Mouse (Mus musculus) yolk sac, embryonic 10.5 days (tissue): Measurements from ENCODE around the gene Spag9.

ENCODE experiments used
- DNase-seq: peaks from one replicate; pipeline ENCODE4 v3.0.0-alpha.2; 2017; ENCODE audit warnings: low spot score

The Spag9 gene

GRCm38 (mm10) chr11:94130118-94131095 lies 134.5 kb downstream of the Spag9 start:
- no peak for DNase-seq

GRCm38 (mm10) chr11:94133344-94133955 lies 137.6 kb downstream of the Spag9 start:
- peak; percentile 91 for DNase-seq

DNA sequence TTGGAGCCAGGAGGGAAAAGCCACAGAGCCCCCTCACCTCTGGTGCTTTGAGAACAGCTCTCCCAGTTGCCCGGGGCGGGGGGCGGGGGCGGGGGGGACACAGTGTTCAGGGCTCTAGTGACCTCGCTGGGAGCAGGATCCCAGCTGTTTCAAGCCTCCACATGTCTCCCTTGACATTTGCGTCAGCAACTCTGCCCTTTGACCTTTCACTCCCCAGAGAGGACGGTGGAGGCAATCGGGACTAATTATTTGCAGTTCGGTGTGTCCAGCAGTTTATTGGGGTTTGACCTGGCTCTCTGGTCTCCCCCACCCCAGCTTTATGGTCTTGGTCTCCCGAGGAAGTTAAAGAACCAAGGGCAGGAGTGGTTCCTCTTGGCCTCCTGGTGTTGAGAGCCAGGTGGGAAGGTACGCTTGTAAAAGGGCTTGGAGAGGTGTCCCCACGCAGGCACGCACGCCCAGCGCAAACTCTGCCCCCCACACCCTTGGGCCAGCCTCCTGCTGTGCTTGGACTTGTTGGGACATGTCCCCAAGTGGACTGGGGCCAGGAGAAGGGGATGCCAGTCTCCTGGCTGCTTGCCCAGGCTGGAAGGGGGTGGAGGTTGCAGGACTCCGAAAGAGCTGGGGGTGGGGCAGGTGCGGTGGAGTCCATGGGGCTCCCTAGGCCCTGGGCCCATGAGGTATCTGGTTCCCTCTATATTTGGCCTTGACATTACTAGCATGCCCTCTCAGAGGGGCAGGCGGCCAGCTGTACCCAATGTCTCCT lies 138.4 kb downstream of the Spag9 start:
- DNase-seq, result peak; percentile 84

DNA sequence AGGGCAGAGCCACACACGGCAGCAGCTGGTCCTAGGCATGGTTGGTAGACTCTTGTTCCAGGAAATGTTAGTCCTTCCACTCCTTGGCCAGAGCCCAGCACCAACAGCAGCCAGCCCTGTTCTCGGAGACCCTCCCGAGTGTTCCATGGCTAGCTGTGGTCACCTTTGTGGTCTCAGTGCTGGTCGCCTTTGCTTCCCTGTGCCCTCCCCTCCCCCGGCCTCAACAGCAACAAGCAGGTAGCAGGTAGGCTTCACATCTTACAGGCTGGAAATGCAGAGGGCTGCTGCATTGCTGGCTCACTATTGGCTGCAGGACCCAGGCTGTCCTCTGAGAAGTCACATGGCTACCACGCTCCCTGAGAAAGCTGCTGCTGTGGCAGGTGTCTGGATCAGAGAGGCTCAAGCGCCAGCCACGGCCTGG lies 139.7 kb downstream of the Spag9 start:
- peak; percentile 57 for DNase-seq

DNA sequence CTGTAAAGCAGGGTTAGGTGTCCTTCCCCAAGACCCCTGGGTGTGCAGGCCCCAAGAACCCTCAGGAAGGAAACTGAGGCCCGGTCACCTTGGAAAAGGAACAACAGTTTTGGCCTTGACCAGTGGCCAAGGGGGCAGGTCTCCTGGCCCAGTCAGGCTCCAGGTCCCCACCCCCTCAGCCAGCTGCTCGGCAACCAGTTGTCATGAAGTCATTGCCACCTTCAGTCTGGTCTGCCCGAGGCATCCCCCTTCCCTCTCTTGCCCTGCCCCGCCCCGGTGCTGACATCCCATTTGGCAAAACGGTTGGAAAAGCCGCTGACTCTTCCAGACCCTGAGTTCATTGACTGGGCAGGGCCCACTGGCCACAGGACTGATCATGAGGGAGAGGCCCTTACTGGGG lies 140.8 kb downstream of the Spag9 start:
- DNase-seq, result no peak

DNA sequence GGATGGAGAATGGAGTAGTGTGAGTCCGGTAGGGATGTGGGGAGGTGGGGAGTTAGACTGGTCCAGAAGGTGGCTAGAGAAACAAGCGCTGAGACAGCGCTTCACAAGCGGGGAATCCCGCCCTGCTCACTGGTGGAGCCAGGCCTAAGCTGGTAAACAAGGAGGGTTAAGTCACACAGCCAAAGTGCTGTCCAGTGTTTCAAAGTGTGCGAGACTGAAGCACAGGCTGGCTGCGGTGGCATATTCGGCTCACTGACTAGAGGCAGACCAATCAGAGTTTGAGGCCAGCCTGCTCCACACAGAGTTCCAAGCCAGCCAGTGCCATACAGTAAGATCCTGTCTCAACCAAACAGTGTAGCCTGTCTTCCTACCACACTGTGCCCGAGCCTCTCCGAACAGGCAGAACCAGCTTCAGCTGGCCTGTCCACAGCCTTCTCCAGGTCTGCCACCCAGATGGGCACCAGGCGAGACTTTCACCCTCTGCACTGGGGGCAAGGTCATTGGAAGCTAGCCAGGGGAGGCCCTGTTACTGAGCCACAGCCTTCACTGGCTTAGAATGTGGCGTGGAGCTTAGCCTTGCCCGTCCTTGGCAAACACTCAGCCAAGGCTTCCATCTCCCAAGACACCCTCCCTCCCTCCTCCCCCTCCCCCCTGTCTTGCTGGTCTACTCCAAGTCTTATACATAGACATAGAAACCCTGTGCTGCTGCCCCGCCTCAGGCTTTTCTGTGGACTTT lies 141.6 kb downstream of the Spag9 start:
- DNase-seq, result no peak

DNA sequence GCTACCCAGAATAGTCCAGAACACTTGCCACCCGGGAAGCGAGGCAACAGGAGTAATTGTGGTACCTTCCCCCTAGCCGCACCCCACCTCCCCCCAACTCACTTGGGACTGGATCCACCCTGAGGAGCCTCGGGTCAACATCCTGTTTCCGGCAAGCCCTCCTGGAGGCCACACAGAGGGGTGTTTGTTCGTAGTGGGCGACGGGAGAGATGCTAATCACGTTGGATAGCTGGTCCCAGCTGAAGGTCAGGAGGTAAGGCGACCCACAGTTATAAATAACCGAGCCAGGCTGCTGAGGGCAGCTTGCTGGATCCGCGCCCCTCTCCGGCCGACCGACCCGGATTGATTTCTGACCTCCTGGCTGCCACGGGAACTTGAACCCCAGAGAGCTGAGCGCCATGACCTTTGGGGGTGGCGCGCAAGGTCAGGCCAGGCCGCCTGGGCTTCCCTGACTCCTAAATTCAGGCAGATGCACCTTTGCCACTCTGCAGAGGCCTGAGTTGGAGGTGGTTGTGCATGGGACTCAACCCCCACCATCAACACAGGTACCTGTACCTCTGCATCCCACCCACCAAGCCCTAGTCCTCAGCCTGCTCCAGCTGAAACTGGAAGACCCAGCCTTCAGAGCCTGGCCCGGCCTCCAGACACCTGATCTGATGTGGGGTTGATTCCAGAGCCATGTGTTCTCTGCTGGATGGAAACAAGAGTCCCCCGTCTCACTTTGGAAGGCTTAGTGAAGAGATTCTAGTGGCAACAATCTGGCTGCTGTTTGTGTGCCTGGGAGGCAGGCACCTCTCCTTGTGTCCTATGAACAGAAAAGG lies 142.7 kb downstream of the Spag9 start:
- no peak for DNase-seq

DNA sequence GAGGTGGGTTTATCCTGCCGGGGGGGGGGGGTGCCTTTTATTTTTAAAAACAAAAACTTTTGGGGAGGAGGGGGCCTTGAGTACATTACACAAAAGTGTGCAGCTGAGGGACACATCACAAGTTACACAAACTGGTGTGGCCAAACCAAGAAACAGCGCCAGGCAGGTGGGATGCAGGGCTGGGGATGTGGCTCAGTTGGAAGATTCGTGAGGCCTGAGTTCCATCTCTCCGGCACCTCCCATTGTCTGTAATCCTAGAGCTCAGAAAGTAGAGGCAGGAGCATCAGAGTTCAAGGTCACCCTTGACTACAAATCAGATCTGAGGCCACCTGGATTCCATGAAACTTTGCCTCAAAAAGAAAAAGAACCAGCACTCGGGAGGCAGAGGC lies 143.3 kb downstream of the Spag9 start:
- DNase-seq, result no peak

- no peak for DNase-seq
Observed at GRCm38 (mm10) chr11:94140540-94140939, 144.6 kb downstream of the Spag9 start.

DNA sequence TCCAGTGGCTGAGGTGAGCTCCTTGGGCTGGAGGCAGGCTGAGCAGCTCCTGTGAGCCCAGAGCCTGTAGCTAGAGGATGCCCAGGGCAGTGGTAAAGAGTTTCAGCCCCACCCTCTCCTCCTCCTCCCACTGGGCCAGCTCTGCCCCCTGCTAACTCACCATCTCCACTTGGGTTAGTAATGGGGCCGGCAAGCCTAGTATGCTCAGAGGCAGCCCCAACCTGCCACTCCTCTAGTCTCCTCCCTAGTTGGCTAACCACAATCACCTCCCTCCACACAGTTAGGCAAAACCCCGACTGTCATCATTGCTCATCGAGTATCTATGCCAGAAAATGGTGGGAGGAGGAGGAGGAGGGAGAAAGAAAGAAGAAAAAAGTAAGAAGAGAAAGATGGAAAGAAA lies 145.7 kb downstream of the Spag9 start:
- DNase-seq, result no peak

- DNase-seq, result no peak
Observed at GRCm38 (mm10) chr11:94143336-94143735, 147.4 kb downstream of the Spag9 start.

- no peak for DNase-seq
Observed at GRCm38 (mm10) chr11:94144771-94145539, 149.1 kb downstream of the Spag9 start.

GRCm38 (mm10) chr11:94146049-94146605 lies 150.2 kb downstream of the Spag9 start:
- DNase-seq, result no peak

- DNase-seq, result no peak
Observed at GRCm38 (mm10) chr11:94146733-94147485, 151.0 kb downstream of the Spag9 start.

- no peak for DNase-seq
Observed at GRCm38 (mm10) chr11:94148105-94148696, 152.3 kb downstream of the Spag9 start.

GRCm38 (mm10) chr11:94148931-94149491 lies 153.1 kb downstream of the Spag9 start:
- DNase-seq, result no peak

DNA sequence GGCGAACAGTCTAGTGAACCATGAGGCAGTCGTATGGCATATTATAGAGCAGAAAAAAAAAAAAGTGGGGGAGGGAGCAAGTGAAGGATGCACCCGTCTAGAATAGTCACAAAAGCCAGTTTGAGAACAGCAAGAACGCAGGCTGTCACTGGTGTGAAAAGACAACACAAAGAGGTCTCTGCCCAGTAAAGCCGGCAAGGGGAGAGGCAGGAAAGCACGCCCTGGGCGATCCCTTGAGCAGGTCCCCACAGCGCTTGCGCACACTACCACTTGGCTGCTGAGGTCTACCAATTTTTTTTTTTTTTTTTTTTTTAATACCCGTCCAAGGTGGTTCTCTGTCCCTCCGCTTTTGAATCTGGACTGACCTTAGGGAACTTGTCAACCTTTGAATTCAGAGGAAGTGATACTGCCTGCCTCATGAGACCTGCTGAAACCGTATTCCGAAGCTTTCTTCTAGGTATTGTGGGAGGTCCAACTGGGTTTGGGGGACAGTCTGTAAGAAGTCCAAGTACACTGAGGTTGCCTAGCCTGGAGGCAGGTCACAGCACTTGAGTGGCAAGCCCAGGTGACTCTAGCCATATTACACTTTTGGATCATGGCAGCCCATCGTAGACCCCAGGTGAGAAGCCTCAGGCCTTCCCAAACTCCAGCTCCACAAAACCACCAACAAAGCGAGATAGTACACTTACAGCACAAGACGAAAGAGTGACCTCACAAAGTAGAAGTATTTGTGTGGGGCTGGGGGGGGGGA lies 153.8 kb downstream of the Spag9 start:
- DNase-seq, result no peak
